Mouse (Mus musculus) thymus, postnatal 36 days (tissue): Measurements from ENCODE around the gene Adgrf5.

Experiments
- DNase-seq, 2 experiments: peaks; one replicate each; pipeline ENCODE4 v3.0.0; 2022; ENCODE audit warnings: mixed read lengths in 2 of 2

Gene Adgrf5

GRCm38 (mm10) chr17:43386331-43386730 lies 26.1 kb downstream of the Adgrf5 start:
- DNase-seq = no peak

DNA sequence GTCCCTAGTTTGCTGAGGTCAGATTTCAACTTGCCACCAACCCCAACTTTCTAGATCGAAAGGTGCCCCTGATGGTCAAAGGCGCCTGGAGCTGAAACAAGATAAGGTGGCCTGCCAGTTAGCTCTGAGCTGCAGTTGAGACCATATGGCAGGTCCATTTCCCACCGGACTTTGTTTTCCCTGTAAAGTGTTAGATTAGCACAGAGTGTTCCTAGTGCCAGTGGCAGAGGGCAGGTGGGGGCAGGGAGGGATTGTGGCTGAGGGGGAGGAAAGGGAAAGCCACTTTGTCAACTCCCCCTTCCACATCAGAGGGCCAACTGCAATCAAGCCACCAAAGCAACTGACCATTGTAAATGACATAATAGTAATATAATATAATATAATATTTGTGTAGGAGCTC lies 26.9 kb downstream of the Adgrf5 start:
- DNase-seq = no peak

DNA sequence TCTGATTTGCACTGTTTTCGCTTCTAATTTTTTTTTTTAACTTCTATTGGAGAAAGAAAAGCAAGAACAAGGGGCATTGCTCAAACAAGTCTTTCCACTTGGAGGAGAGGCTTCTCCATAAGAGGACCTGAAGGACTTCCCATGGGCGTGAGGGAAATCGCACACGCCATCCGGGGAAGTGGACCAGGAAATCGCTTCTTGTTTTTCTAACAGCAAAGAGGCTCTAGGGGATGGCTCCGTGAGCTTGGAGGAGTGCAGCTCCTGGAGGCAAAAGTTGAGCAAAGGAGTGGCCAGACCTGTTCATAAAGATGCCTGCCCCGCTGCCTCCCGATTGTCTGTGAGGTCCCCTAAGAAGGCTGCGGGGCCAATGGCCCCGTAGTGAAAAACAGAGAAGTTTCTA lies 29.0 kb downstream of the Adgrf5 start:
- no peak for DNase-seq

- no peak for DNase-seq
Observed at GRCm38 (mm10) chr17:43392191-43392590, 31.9 kb downstream of the Adgrf5 start.

- no peak for DNase-seq
Observed at GRCm38 (mm10) chr17:43393669-43394068, 33.4 kb downstream of the Adgrf5 start.

DNA sequence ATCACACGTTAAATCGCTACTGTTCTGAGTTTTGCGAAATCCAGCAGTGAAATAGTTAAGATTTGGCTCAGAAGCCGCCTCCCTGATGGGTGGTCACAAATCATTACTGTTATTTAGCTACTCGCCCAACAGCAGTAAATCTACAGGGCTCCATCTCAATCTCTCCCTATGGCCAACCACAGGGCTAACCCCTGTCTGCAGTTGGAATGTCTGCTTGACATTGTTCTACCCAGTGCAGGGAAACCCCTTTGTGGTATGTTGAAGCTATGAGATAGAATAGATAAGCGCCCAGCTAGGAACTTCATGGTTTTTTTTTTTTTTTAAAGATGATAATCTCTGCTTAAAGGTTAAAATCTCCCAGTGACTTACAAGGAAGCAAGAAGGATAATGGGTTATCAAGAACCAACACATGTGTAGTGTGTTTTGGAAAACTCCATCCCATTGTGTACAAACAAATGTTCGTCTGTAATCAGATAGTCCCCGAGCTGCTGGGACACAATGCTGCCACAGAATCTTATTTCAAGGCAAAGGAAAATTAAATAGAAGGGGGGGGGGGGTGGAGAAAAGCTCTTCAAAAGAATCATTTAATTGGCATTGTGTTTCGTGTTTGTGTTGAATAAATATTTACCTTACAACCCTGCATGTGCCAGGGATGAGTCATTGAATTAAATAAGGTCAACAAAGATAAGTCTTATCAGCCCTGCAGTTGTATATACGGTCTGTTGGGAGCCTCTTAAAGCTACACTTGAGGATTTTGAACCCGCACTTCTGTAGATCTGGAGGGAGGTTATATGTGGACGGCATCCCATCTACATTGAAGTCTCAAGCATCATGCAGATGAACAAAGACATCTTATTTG lies 35.4 kb downstream of the Adgrf5 start:
- DNase-seq = no peak

GRCm38 (mm10) chr17:43398612-43399011 lies 38.4 kb downstream of the Adgrf5 start:
- no peak for DNase-seq

DNA sequence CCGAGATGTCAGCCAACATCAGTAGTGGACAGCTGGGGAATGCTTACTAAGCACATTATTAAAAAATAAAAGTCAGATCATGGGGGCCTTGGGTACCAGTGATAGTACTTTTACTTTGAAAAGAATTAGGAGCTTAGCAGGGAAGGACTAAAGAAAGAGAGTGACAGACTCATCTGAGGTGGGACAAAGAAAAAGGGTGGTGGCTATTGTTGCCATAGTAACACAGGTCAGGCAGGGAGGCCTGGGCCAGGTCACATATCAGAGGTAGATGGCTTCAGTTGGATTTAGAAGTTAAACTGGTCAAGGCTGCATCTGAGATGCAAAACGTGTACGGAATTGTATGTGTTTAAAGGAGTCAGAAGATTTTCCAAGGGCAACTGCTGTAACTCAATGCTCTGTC lies 38.9 kb downstream of the Adgrf5 start:
- DNase-seq = no peak

DNA sequence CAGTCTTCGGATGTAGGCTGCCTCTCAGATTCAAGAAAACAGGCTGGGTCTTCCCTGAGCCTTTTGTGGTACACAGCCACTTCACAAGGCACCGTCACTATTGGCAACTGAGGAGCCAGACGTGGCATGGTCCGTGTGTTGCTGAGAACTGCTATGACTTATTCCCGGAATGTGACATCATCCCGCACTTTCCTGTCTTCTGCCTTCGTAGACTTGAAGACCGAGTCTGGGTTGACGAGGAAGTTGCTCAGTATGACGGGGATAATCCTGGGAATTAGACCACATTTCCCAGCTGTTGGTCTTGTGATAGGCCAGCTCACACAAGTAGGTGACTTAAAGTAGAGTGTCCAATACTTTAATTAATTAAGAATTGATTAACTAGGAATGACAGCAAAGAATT lies 40.2 kb downstream of the Adgrf5 start:
- no peak for DNase-seq

DNA sequence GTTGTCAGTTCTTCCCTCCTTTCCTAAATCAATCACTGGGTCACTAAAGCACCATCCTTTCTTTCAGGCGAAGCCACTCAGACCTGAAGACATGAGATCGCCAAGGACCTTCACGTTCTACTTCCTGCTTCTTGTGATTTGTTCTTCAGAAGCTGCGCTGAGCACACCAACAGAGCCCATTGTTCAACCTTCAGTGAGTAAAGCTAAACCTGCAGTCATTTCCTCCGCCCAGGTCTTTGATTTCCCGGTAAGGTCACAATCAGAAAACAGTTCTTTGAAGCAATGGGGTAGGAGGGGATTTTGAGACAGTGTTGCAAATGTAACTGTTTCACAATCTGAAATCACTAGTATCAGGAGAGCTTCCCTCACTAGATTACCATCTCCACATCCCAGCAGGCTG lies 43.6 kb downstream of the Adgrf5 start:
- DNase-seq = no peak

GRCm38 (mm10) chr17:43404408-43404807 lies 44.2 kb downstream of the Adgrf5 start:
- DNase-seq = no peak

- DNase-seq = no peak
Observed at GRCm38 (mm10) chr17:43406321-43406720, 46.1 kb downstream of the Adgrf5 start.

DNA sequence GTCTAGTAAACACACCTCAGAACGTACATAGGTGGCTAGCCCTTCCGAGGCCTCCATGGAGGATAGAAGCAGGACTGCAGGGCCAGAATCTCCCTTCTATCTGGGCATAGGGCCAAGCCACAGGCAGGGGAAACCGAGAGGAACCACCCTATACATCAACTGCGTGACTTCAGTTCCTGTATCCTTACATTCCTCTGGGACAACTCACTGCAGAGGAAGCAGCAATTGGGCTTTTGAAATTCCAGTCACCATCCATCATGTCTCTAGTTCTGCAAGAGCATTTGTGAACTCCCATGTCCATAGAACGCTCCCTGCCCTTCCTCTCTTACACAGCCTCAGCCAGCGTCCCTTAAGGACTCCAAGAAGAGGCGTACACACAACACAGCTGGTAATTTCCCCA lies 47.3 kb downstream of the Adgrf5 start:
- DNase-seq = no peak

- no peak for DNase-seq
Observed at GRCm38 (mm10) chr17:43413182-43413581, 52.9 kb downstream of the Adgrf5 start.

DNA sequence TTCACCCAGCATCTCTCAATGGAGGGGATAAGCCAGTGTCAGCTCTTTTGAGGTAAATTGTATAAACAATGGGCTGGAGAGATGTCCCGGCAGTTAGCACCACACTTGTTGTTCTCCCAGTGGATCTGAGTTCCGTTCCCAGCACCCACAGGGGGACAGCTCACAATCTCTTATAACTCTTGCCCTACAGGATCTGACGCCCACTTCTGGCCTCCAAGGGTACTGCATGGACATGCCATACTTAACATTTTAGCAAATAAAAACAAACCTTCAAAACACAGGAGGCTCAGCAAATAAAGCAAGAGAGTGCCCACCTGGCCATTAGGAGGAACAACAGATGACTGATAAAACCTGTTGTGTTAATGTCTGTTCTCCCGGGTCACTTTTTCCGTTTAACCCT lies 59.0 kb downstream of the Adgrf5 start:
- no peak for DNase-seq

GRCm38 (mm10) chr17:43420381-43420780 lies 60.1 kb downstream of the Adgrf5 start:
- no peak for DNase-seq

- no peak for DNase-seq
Observed at GRCm38 (mm10) chr17:43423953-43424352, 63.7 kb downstream of the Adgrf5 start.

- no peak for DNase-seq
Observed at GRCm38 (mm10) chr17:43431692-43432091, 71.4 kb downstream of the Adgrf5 start.

GRCm38 (mm10) chr17:43434485-43434884 lies 74.2 kb downstream of the Adgrf5 start:
- DNase-seq = no peak

DNA sequence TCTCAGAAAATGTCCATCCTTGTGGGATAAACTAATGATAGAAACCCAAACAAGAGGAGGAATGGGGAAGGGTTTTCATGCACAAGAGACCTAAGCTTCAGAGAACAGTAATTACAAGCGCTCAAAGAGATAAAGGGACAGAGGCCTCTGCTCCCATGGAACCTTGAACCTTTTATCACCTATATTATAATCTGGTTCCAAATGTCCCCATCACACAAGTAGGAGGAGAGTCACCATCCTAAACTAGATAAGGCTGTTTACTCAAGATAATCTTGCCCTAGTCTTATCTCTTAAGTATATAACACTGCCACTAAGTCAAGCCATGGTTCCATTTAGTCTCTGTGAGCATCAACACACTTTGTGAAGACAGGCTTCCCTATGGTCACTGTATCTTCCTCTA lies 91.0 kb downstream of the Adgrf5 start:
- DNase-seq = no peak

DNA sequence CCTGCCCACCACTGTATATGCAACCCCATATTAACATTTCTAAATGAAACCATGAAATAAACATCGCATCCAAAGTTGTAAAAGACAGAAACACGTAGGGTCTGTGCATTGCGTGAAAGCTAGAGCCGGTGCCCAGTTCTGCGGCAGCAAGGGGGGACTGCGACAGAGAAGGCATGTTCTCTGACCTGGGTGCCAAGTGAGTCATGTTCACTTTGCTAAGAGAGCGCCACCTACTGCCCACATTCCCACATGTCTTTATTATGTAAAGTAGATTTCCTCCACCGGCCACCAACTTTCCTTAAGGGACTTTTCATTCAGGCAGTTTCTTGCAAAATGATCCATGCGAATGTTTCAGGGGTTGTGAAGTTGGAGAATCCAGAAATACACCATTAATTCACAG lies 98.3 kb downstream of the Adgrf5 start:
- peak; percentile 38 to 59 for DNase-seq

DNA sequence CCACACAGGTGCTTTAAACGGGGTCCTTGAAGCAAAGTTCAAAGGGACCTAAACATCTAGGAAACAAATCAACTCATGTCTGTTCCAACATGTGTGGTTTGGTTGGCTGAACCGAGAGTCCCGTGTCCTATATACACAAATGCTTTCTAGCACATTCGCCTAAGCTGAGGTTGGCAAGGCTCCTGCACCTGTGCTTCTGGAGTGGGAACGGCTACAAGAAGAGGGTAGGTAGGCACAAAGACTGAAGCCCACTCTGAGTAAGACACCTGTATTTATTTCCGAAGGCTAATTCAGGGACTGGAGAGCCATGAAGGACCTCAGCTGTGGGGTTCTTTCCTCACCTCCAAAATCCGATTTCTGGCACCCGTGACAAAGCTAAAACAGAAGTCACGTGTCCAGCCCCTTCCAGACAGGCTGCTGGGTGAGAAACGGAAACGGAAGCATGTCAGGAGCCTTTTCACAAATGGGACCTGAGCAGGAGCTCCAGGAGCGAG lies 99.5 kb downstream of the Adgrf5 start:
- no peak for DNase-seq

DNA sequence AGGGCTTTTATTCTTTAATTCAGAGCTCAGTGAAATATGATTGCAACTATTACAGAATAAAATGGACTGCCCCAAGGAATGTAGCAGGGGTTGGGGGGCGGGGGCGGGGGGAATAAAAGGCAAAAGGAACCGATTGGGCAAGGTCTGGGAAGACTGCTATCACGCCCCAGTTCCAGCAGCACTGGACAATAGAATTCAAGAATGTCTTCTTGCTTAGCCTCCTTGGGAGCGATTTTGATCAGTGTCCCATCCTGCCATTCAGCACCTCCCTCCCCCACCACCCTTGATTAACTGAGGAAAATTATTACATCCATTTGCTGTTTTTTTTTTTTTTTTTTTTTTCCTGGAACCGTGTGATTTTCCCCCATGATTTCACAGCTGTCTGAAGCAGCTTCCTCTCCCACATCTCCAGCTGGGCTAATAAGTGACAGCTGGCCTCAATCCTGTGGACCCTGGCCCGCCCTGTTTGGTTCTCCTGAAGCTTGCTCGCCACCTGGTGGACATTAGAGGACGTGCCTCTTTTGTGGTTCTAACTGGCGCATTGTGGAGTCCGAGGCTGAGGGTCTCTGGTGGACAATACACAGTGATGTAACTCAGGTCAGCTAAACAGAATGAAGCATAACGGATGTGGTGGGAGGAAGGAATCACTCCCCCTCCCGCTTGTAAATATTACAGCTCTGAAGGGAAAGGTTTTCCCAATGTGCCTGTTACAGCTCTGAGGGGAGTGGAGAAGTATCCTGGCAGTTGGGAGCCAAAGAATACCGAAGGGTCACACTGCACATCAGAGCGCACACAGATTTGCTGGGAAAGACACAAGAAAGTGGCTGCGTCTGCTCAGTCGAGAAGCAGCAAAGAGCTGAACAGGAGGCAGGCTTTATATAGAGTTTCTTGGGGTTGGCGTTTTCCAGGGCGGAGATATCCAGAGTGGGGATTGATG lies 100.3 kb downstream of the Adgrf5 start:
- DNase-seq = peak; percentile 57

DNA sequence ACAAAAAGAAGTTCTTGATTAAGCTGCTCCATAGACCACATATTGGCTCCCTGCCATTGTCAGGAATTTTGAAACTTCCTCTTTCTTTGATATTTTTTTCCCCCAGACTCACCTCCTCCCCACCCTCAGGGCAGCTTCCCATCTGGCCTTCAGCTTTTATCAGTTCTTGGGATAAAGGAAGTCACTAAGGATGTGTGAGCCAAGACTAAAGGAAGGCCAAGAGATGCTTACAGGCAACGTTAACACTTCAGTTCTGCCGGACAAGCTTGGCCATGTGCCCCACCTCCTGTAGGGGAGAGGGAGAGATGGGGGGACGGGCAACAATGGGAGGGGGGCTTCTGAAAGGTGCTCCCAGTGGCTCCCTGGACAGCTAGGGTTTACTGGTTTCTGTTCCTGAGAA lies 109.8 kb downstream of the Adgrf5 start:
- DNase-seq = no peak
